In the genomic region with DNA sequence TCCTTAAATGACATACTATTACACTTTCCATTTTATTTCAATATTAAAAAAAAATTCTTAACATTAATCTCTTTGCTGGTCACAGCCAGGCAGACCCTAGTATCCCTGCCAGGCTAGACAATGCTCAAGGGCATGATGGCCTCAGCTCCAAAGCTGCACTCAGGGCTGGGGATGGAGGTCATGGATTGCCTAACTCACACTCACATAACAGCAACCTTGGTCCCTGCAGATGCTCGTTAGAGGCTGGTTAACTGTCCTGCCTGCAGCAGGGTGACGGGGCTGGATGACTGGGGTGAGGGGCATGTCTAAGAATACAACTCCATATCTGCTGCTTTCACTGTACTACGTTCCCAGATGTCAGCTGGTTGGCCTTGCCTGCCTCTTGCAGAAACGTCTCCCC, we compare ENCODE assay signal across 12 mouse cellular contexts.
"Had no signal": no experiment of that assay in that cellular context is flagged by ENCODE, and none has a peak within 500 bp of the region (broad histone marks: within the 10 kb centered on the region; RNA-seq: fewer than 3 reads in every experiment).

No protein-coding gene starts in this region.

- H3K4me3 ChIP-seq: limb, embryonic 15.5 days had no signal

- H3K4me2 ChIP-seq: limb, embryonic 15.5 days had no signal

- H3K4me1 ChIP-seq: limb, embryonic 15.5 days had no signal

- H3K27me3 ChIP-seq: limb, embryonic 15.5 days had no signal

- H3K27ac ChIP-seq: kidney, postnatal 0 days; limb, embryonic 15.5 days; liver, embryonic 14.5 days had no signal

- H3K9me3 ChIP-seq: limb, embryonic 15.5 days had no signal

- H3K9ac ChIP-seq: limb, embryonic 15.5 days; liver, embryonic 14.5 days had no signal

- DNase-seq: kidney, adult 9 months; kidney, postnatal 36 days; layer of hippocampus, adult 9-11 months; layer of hippocampus, postnatal 36 days; lung, adult 18-20 months; lung, postnatal 36 days; right cerebral cortex, adult 18-20 months; right cerebral cortex, postnatal 25 days; thymus, postnatal 36 days had no signal

- H3K36me3 ChIP-seq: limb, embryonic 15.5 days had no signal
